Comparison of ENCODE assay signal across 13 mouse cellular contexts in genomic region chr9:115356731-115357458, GRCm38 (mm10). TPM values are rescaled to one million over a fixed set of nuclear protein-coding genes. Genes with fewer than 3 reads are reported as not detected.
A peak's percentile ranks its signal among the peaks of the same experiment; 100 is the strongest.
DNase-seq lines count a peak whose midpoint lies in the region; ATAC-seq lines count a peak whose summit lies in the region.
"Had no signal": no experiment of that assay in that cellular context is flagged by ENCODE, and none has a peak within 500 bp of the region (broad histone marks: within the 10 kb centered on the region; RNA-seq: fewer than 3 reads in every experiment).

No protein-coding gene starts in this region.

- H3K27me3 ChIP-seq in forebrain, embryonic 10.5 days (ENCODE audit: poor library complexity, severe bottlenecking): no peaks in the 10 kb centered on the region
- H3K27me3 ChIP-seq in forebrain, embryonic 15.5 days: no peaks in the 10 kb centered on the region
- no peaks in the 10 kb centered on the region for H3K27me3 ChIP-seq in neural tube, embryonic 11.5 days (ENCODE audit: control insufficient read depth, insufficient read depth, low read length)
- H3K27me3 ChIP-seq in lung, embryonic 15.5 days: no peaks in the 10 kb centered on the region
- H3K27me3 ChIP-seq in forebrain, embryonic 16.5 days (replicated peaks; ENCODE audit: control insufficient read depth, insufficient read depth, low read length): no peaks in the 10 kb centered on the region
- H3K27me3 ChIP-seq: hindbrain, embryonic 15.5 days; neural tube, embryonic 13.5 days had no signal

- H3K4me1 ChIP-seq in forebrain, embryonic 10.5 days: peaks cover 16% of the 10 kb centered on the region
- no peaks in the 10 kb centered on the region for H3K4me1 ChIP-seq in forebrain, embryonic 15.5 days
- H3K4me1 ChIP-seq in neural tube, embryonic 11.5 days (ENCODE audit: control insufficient read depth, insufficient read depth, low read length): no peaks in the 10 kb centered on the region
- H3K4me1 ChIP-seq in lung, embryonic 15.5 days: peaks cover 14% of the 10 kb centered on the region
- no peaks in the 10 kb centered on the region for H3K4me1 ChIP-seq in forebrain, embryonic 16.5 days (replicated peaks; ENCODE audit: control insufficient read depth, insufficient read depth, low read length)
- H3K4me1 ChIP-seq: hindbrain, embryonic 15.5 days had no signal

- 36% methylated on average over 19 of the region's 19 CpGs for WGBS in forebrain, embryonic 10.5 days
- 43% methylated on average over 19 of the region's 19 CpGs for WGBS in forebrain, embryonic 15.5 days
- 24% methylated on average over 19 of the region's 19 CpGs for WGBS in neural tube, embryonic 11.5 days
- WGBS in lung, embryonic 15.5 days: 42% methylated on average over 19 of the region's 19 CpGs
- 38% methylated on average over 19 of the region's 19 CpGs for WGBS in forebrain, embryonic 16.5 days

- H3K27ac ChIP-seq in forebrain, embryonic 10.5 days: 0 out of 2 replicates have a peak overlapping the region, but pooled peaks have one; percentile 9
- H3K27ac ChIP-seq in forebrain, embryonic 15.5 days (replicated peaks): no peak overlapping the region
- no peak overlapping the region for H3K27ac ChIP-seq in neural tube, embryonic 11.5 days (ENCODE audit: low read depth, low read length)
- H3K27ac ChIP-seq in lung, embryonic 15.5 days: peak overlapping the region; percentile 9
- H3K27ac ChIP-seq in forebrain, embryonic 16.5 days (ENCODE audit: low read length): no peak overlapping the region
- H3K27ac ChIP-seq: hindbrain, embryonic 15.5 days; neural tube, embryonic 13.5 days had no signal

- H3K36me3 ChIP-seq in forebrain, embryonic 10.5 days (replicated peaks): no peaks in the 10 kb centered on the region
- H3K36me3 ChIP-seq in forebrain, embryonic 15.5 days: no peaks in the 10 kb centered on the region
- H3K36me3 ChIP-seq in neural tube, embryonic 11.5 days (ENCODE audit: control insufficient read depth, insufficient read depth, low read length): no peaks in the 10 kb centered on the region
- no peaks in the 10 kb centered on the region for H3K36me3 ChIP-seq in lung, embryonic 15.5 days
- no peaks in the 10 kb centered on the region for H3K36me3 ChIP-seq in forebrain, embryonic 16.5 days (ENCODE audit: control insufficient read depth, insufficient read depth)
- H3K36me3 ChIP-seq: hindbrain, embryonic 15.5 days; neural tube, embryonic 13.5 days had no signal

- H3K9me3 ChIP-seq in forebrain, embryonic 10.5 days: no peaks in the 10 kb centered on the region
- no peaks in the 10 kb centered on the region for H3K9me3 ChIP-seq in forebrain, embryonic 15.5 days
- H3K9me3 ChIP-seq in neural tube, embryonic 11.5 days (ENCODE audit: control insufficient read depth, low read length): no peaks in the 10 kb centered on the region
- no peaks in the 10 kb centered on the region for H3K9me3 ChIP-seq in lung, embryonic 15.5 days
- no peaks in the 10 kb centered on the region for H3K9me3 ChIP-seq in forebrain, embryonic 16.5 days (ENCODE audit: control insufficient read depth, low read length)
- H3K9me3 ChIP-seq: hindbrain, embryonic 15.5 days; neural tube, embryonic 13.5 days had no signal

- no peak overlapping the region for H3K4me2 ChIP-seq in forebrain, embryonic 15.5 days (replicated peaks)
- no peak overlapping the region for H3K4me2 ChIP-seq in neural tube, embryonic 11.5 days (ENCODE audit: low read depth)
- H3K4me2 ChIP-seq in lung, embryonic 15.5 days: peak overlapping the region; percentile 30
- no peak overlapping the region for H3K4me2 ChIP-seq in forebrain, embryonic 16.5 days (ENCODE audit: low read length)
- H3K4me2 ChIP-seq: hindbrain, embryonic 15.5 days; neural tube, embryonic 13.5 days had no signal

- H3K9ac ChIP-seq in forebrain, embryonic 15.5 days (replicated peaks): no peak overlapping the region
- no peak overlapping the region for H3K9ac ChIP-seq in neural tube, embryonic 11.5 days (ENCODE audit: low read length)
- no peak overlapping the region for H3K9ac ChIP-seq in lung, embryonic 15.5 days
- H3K9ac ChIP-seq in forebrain, embryonic 16.5 days (replicated peaks; ENCODE audit: low read depth, low read length): no peak overlapping the region
- H3K9ac ChIP-seq: hindbrain, embryonic 15.5 days; neural tube, embryonic 13.5 days had no signal

- ATAC-seq in forebrain, embryonic 15.5 days (replicated peaks): no peak
- 0 out of 2 replicates have a peak, but pooled peaks have one; percentile 35 for ATAC-seq in neural tube, embryonic 11.5 days (ENCODE audit: insufficient read depth, low FRiP score, low TSS enrichment)
- ATAC-seq in lung, embryonic 15.5 days (ENCODE audit: borderline replicate concordance, extremely low read depth, low FRiP score, low TSS enrichment): peak; percentile 73
- no peak for ATAC-seq in forebrain, embryonic 16.5 days
- ATAC-seq in granulocyte monocyte progenitor cell, adult 5-6 weeks (replicated peaks; ENCODE audit: poor library complexity, severe bottlenecking): no peak

- no peak for DNase-seq in forebrain, embryonic 10.5 days (ENCODE audit: extremely low spot score, low spot score)
- DNase-seq in neural tube, embryonic 11.5 days (ENCODE audit: low spot score): no peak
- no peak for DNase-seq in neural tube, embryonic 10.5 days (ENCODE audit: extremely low spot score, low spot score)
- DNase-seq in urinary bladder, postnatal 36 days (ENCODE audit: low spot score in 2 of 2): peak; percentile 69 to 80
- DNase-seq: gastrocnemius, postnatal 10 days had no signal

- no peak overlapping the region for H3K4me3 ChIP-seq in forebrain, embryonic 10.5 days
- no peak overlapping the region for H3K4me3 ChIP-seq in forebrain, embryonic 15.5 days
- no peak overlapping the region for H3K4me3 ChIP-seq in neural tube, embryonic 11.5 days (ENCODE audit: low read depth, low read length)
- no peak overlapping the region for H3K4me3 ChIP-seq in lung, embryonic 15.5 days
- no peak overlapping the region for H3K4me3 ChIP-seq in forebrain, embryonic 16.5 days (replicated peaks; ENCODE audit: low read length)
- H3K4me3 ChIP-seq: erythroblast, embryonic 14.5 days; hindbrain, embryonic 15.5 days; megakaryocyte, embryonic 14.5 days; neural tube, embryonic 13.5 days had no signal

RNA-seq across cellular contexts. Expression of gene Stt3b, which starts 46.7 kb away (rescaled TPM):
- polyA plus RNA-seq in forebrain, embryonic 10.5 days (2016; fragmentation: Nextera tagmentation; extraction: Ambion mirVana): 85.5 and 86.8 TPM in 2 replicates
- 77.5 and 80.5 TPM in 2 replicates for polyA plus RNA-seq in forebrain, embryonic 15.5 days (2015; fragmentation: Nextera tagmentation; extraction: Ambion mirVana)
- 122 and 132 TPM in 2 replicates for polyA plus RNA-seq in neural tube, embryonic 11.5 days (2014; fragmentation: Nextera tagmentation; extraction: Ambion mirVana)
- 98.0 and 103 TPM in 2 replicates for polyA plus RNA-seq in lung, embryonic 15.5 days (2015; fragmentation: Nextera tagmentation; extraction: Ambion mirVana)
- 74.6 and 85.8 TPM in 2 replicates for polyA plus RNA-seq in forebrain, embryonic 16.5 days (2015; fragmentation: Nextera tagmentation; extraction: Ambion mirVana)
- 91.1 and 97.6 TPM in 2 replicates for total RNA-seq in granulocyte monocyte progenitor cell, adult 5-6 weeks (2014; fragmentation: Nextera tagmentation)
- 127 and 130 TPM in 2 replicates for total RNA-seq in granulocyte monocyte progenitor cell, adult 5-6 weeks (2017)

Comparison
In these comparisons a context has a peak if more than half of its experiments do, and no peak if none do; other contexts are left out.
1. H3K27ac ChIP-seq: peak in forebrain, embryonic 10.5 days (single experiment) and lung, embryonic 15.5 days (single experiment); none in forebrain, embryonic 15.5 days (single experiment), neural tube, embryonic 11.5 days (single experiment) and forebrain, embryonic 16.5 days (single experiment).
2. DNase-seq: peak in urinary bladder, postnatal 36 days (2 of 2); none in forebrain, embryonic 10.5 days (single experiment), neural tube, embryonic 11.5 days (single experiment) and neural tube, embryonic 10.5 days (single experiment).
3. ATAC-seq: peak in neural tube, embryonic 11.5 days (single experiment) and lung, embryonic 15.5 days (single experiment); none in forebrain, embryonic 15.5 days (single experiment), forebrain, embryonic 16.5 days (single experiment) and granulocyte monocyte progenitor cell, adult 5-6 weeks (single experiment).